Mouse (Mus musculus) spleen, adult 10 weeks (tissue): ENCODE results near the gene Cacng3. TPM values are rescaled to one million over a fixed set of nuclear protein-coding genes. Genes with fewer than 3 reads are reported as not detected.

Source experiments
- polyA plus RNA-seq: library from polyadenylated mRNA; stranded (reverse); fragments of 350-450 nt; fragmentation: Illumina TruSeq; extraction: RNeasy Lipid Tissue Mini Kit (QIAGEN cat#74804); gene quantifications from one replicate; pipeline ENCODE4 v1.2.3, GENCODE M21; 2015; ENCODE audit warnings: low replicate concordance; ENCODE audit not compliant: insufficient read depth

Cacng3 gene
- 2.0 TPM for polyA plus RNA-seq

DNA sequence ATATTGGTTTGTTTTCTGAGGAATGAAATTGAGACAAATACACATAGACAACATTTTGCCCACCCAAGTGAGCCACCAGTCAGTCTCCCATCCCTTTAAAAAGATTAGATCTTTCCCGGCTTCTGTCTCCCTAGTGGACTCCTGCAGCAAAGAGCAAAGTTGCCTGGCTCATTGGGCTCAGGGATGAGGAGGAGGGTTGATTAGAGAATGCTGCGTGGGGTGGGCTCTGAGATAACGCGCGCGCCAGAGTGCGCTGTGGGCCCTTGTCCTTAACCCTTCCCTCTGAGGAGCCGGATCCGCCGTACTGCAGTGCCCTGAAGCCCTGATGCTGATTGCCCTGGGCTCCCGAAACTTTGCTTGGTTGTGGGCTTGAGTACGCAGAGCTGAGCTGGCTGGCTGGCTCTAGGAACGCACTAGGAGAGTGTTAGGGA is at the start of gene Cacng3:
Gene Cacng3 (plus strand): TSS at position 51 of the 431 bp plus-strand sequence.

